Mouse (Mus musculus): Measurements from ENCODE around the gene Dpt. TPM values are rescaled to one million over a fixed set of nuclear protein-coding genes. Genes with fewer than 3 reads are reported as not detected.
"Not testable (repeated sequence)": the region's sequence is repeated elsewhere in the genome, so short reads cannot be mapped to it uniquely, and the experiment has no call there.

Dpt gene
- polyA plus RNA-seq, 1 experiment from 2014 or later, result not detected

DNA sequence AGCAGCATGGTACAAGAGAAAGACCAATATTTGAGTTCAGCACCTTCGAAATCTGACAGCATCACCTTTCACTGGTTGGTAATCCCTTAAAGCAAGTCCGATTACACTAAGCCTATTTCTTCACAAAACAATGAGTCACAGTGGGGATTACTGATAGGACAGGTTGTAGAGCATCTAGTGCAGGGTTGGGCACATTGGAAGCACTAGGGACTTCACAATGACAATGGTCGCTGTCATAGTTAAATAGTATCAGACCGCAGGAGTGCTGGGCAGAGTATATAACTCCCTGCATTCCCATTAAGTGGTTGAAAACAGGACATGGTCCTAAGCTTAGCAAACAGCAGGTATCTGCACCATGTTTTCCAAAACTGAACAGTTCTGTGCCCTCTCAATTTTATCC, 25.8 kb downstream of the Dpt start:
- Histone ChIP-seq H3K9me3 (no peaks in the 10 kb centered on the region), H3K4me2 (no peak overlapping the region)
- ATAC-seq (ENCODE audit: low FRiP score), result no peak

DNA sequence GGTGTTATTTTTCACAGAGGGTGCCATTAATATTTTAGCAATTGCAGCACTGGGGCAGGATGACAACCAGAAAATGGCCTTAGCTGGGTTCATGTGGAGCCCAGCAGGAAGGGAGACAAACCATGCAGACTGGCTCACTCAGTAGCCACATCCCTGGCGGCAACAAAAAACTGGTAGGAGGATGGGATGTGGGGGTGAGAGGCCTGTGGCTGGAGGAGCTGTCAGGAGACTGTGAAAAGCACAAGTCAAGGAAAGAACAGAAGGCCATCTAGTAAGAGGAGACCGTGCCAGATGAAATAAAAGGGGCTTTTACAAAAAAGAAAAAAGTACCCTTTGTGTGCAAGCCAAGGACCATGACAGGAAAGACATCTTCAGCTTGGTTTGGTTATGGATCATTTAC, 28.5 kb downstream of the Dpt start:
- H3K4me2 ChIP-seq, result no peak overlapping the region
- no peak overlapping the region for H3K4me3 ChIP-seq (replicated peaks)
- ATAC-seq (ENCODE audit: low FRiP score), result no peak
- H3K9me3 ChIP-seq, result no peaks in the 10 kb centered on the region
- no peak overlapping the region for H3K9ac ChIP-seq
- H3K27ac ChIP-seq, result no peak overlapping the region
- no peaks in the 10 kb centered on the region for H3K4me1 ChIP-seq
- WGBS, result 47% methylated on average over 2 of the region's 2 CpGs
- no peaks in the 10 kb centered on the region for H3K27me3 ChIP-seq
- H3K36me3 ChIP-seq (replicated peaks), result no peaks in the 10 kb centered on the region

More for the DNA sequence above, 25.8 kb downstream of the Dpt start:
- Histone ChIP-seq H3K4me1 (no peaks in the 10 kb centered on the region), H3K9ac (no peak overlapping the region), H3K36me3 (replicated peaks) (no peaks in the 10 kb centered on the region), H3K27ac (no peak overlapping the region), H3K27me3 (no peaks in the 10 kb centered on the region), H3K4me3 (replicated peaks) (no peak overlapping the region)
- WGBS, result 67% methylated on average over 4 of the region's 4 CpGs

DNA sequence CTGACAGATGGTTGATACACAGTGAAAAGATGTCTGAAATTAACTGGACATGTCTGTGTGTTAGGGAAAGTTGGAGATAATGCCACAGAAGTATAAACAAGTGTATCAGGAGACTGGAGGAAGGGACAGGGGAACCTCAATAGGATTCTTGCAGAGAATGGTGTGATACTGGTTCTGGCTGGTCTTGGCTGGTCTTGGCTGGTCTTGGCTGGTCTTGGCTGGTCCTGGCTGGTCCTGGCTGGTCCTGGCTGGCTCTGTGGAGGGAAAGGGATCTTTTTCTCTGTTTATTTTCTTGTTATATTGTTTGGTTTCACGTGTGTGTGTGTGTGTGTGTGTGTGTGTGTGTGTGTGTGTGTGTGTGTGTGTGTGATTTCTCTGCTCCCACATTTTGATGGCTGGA, 33.4 kb downstream of the Dpt start:
- no peak overlapping the region for H3K4me3 ChIP-seq (replicated peaks)
- H3K9me3 ChIP-seq, result no peaks in the 10 kb centered on the region
- H3K27me3 ChIP-seq, result no peaks in the 10 kb centered on the region
- H3K4me2 ChIP-seq, result no peak overlapping the region
- 100% methylated on average over 1 of the region's 1 CpGs for WGBS
- no peak for ATAC-seq (ENCODE audit: low FRiP score)
- no peaks in the 10 kb centered on the region for H3K4me1 ChIP-seq
- no peaks in the 10 kb centered on the region for H3K36me3 ChIP-seq (replicated peaks)
- no peak overlapping the region for H3K27ac ChIP-seq
- H3K9ac ChIP-seq, result no peak overlapping the region

DNA sequence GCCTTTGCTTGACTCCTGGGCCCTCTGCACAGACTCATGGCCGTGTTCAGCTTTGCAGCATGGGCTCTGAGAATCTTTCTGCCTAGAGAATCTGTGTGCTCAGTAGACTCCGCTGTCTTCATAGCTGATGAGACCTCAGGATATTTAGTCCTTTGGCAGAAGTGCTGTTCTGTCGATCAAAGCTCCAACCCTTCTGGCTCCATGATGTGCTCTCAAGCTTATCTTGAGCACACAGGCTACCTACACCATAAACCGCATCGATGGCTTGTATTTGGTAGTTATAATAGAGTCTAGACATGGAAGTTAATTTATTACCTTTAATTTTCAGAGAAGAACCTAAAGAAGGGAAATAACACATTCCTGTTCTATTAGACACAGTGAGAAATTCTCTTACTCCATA, 36.0 kb downstream of the Dpt start:
- H3K9ac ChIP-seq, result no peak overlapping the region
- H3K4me1 ChIP-seq, result no peaks in the 10 kb centered on the region
- 90% methylated on average over 5 of the region's 5 CpGs for WGBS
- no peaks in the 10 kb centered on the region for H3K36me3 ChIP-seq (replicated peaks)
- H3K4me3 ChIP-seq (replicated peaks), result no peak overlapping the region
- no peak overlapping the region for H3K4me2 ChIP-seq
- no peak overlapping the region for H3K27ac ChIP-seq
- no peaks in the 10 kb centered on the region for H3K27me3 ChIP-seq
- no peaks in the 10 kb centered on the region for H3K9me3 ChIP-seq
- ATAC-seq (ENCODE audit: low FRiP score), result no peak

DNA sequence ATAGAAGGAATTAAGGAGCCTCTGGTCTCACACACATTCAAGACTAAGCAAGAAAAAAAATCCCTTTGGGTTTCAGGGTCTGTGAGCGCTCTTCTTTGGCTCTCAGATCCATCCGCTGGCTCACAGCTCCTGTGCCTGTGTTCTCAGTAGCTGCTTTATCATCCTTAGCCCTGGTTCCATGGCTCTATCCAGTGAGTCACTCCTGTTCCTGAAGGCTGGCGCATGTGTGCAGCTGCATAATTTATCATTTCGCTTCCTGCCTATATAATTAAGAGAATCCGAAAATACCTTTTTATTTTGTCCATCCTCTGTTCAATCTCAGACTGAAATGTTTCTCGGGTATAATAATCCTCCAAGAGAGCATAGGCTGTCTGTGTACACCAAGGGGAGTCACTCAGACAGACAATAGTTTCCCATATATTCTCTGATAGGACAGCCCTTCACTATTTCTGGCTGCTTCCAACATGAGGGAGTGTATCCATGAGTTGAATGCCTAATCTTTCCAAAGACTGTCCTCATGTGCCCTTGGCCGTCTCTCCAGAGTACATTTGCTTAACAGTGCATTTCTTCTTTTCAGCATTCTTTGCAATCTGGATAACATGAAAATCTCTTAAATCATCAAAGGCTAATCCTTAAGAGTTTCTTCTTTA, 52.3 kb downstream of the Dpt start:
- Histone ChIP-seq H3K27ac (no peak overlapping the region), H3K4me2 (no peak overlapping the region), H3K4me1 (no peaks in the 10 kb centered on the region), H3K36me3 (replicated peaks) (no peaks in the 10 kb centered on the region), H3K27me3 (no peaks in the 10 kb centered on the region), H3K4me3 (replicated peaks) (no peak overlapping the region), H3K9me3 (no peaks in the 10 kb centered on the region), H3K9ac (no peak overlapping the region)
- WGBS, result 87% methylated on average over 7 of the region's 7 CpGs
- ATAC-seq (ENCODE audit: low FRiP score), result no peak

DNA sequence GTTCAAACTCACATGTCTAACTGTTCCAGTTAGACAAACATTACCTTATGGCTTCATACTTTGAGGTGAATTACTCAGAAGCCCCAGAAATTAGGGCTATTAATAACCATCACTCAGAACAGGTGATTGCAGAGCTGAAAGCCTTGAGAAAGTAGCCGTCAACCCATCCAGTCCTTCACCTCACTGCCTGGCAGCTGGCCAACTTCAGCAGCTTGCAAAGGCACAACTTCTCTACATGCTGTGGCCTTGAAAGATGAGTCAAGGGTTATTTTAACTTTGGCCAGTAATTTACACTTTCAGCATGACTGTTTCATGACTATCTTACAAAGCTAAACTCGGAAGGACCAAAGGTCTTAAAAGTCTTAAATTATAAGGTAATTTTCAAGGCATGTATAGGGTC, 59.3 kb downstream of the Dpt start:
- not testable (repeated sequence) for H3K27ac ChIP-seq; H3K4me2 ChIP-seq; H3K27me3 ChIP-seq; H3K4me1 ChIP-seq; H3K36me3 ChIP-seq (replicated peaks); H3K4me3 ChIP-seq (replicated peaks); H3K9ac ChIP-seq; ATAC-seq (ENCODE audit: low FRiP score); H3K9me3 ChIP-seq
- WGBS, result 88% methylated on average over 2 of the region's 2 CpGs

DNA sequence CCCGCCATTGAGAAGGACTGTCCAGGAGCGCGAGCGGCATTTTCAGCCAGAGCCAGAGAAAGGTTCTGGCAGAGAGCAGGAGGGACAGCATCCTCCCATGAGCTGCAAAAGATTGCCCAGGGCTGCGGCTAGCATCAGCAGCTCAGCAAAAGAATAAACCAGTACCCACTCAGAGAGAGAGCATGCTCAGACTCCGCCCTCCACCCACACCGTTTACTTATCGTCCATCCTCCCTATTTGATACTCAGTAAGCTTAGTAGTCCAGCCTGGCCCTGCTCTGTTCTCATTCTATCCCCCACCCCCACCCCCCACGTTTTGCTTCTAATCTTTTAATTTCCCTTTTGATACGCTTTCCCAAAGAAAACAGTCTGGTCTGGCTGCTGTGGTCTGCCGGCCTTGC, 63.5 kb downstream of the Dpt start:
- no peak overlapping the region for H3K9ac ChIP-seq
- no peak for ATAC-seq (ENCODE audit: low FRiP score)
- 80% methylated on average over 11 of the region's 11 CpGs for WGBS

DNA sequence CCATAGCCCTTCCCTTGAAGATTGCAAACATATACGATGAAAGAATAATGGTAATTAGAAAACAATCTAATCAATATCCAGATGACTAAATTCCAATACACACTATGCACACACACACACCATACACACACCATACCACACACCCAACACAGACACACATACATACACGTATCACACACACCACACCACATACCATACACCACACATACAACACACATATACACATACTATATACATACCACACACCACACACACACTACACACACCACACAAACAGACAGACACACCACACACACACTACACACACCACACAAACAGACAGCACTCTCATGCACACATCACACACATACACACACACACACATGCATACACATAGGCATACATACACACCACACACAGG, 64.3 kb downstream of the Dpt start:
- H3K9me3 ChIP-seq, result no peaks in the 10 kb centered on the region
- no peak overlapping the region for H3K9ac ChIP-seq
- no peak overlapping the region for H3K4me3 ChIP-seq (replicated peaks)
- no peak for ATAC-seq (ENCODE audit: low FRiP score)
- H3K36me3 ChIP-seq (replicated peaks), result no peaks in the 10 kb centered on the region
- no peak overlapping the region for H3K4me2 ChIP-seq
- no peak overlapping the region for H3K27ac ChIP-seq
- no peaks in the 10 kb centered on the region for H3K4me1 ChIP-seq
- 87% methylated on average over 2 of the region's 2 CpGs for WGBS
- no peaks in the 10 kb centered on the region for H3K27me3 ChIP-seq

More for the DNA sequence above, 63.5 kb downstream of the Dpt start:
- H3K9me3 ChIP-seq, result no peaks in the 10 kb centered on the region
- no peak overlapping the region for H3K27ac ChIP-seq
- H3K4me1 ChIP-seq, result no peaks in the 10 kb centered on the region
- no peak overlapping the region for H3K4me2 ChIP-seq
- no peak overlapping the region for H3K4me3 ChIP-seq (replicated peaks)
- no peaks in the 10 kb centered on the region for H3K27me3 ChIP-seq
- no peaks in the 10 kb centered on the region for H3K36me3 ChIP-seq (replicated peaks)

DNA sequence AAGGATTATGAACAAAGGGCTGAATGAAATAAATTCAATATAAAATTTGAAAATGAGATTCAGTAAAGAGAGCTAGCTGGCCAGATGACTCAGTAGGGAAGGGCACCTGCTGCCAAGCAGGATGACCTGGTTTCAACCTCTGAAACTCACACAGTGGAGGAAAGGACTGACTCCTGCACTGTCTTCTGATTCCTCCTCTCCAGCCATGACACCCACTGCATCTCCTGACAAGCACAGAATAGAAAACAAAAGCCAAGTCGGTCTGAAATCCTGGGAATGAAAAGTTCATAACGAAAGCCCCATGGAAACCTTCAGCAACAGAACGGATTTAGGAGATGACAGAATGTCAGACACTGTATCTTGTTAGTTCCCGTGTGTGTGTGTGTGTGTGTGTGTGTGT, 65.1 kb downstream of the Dpt start:
- ATAC-seq (ENCODE audit: low FRiP score), result no peak
- Histone ChIP-seq H3K9me3 (no peaks in the 10 kb centered on the region), H3K4me2 (no peak overlapping the region), H3K4me1 (no peaks in the 10 kb centered on the region), H3K36me3 (replicated peaks) (no peaks in the 10 kb centered on the region), H3K27me3 (no peaks in the 10 kb centered on the region), H3K27ac (no peak overlapping the region), H3K4me3 (replicated peaks) (no peak overlapping the region), H3K9ac (no peak overlapping the region)
- WGBS, result 76% methylated on average over 4 of the region's 4 CpGs

DNA sequence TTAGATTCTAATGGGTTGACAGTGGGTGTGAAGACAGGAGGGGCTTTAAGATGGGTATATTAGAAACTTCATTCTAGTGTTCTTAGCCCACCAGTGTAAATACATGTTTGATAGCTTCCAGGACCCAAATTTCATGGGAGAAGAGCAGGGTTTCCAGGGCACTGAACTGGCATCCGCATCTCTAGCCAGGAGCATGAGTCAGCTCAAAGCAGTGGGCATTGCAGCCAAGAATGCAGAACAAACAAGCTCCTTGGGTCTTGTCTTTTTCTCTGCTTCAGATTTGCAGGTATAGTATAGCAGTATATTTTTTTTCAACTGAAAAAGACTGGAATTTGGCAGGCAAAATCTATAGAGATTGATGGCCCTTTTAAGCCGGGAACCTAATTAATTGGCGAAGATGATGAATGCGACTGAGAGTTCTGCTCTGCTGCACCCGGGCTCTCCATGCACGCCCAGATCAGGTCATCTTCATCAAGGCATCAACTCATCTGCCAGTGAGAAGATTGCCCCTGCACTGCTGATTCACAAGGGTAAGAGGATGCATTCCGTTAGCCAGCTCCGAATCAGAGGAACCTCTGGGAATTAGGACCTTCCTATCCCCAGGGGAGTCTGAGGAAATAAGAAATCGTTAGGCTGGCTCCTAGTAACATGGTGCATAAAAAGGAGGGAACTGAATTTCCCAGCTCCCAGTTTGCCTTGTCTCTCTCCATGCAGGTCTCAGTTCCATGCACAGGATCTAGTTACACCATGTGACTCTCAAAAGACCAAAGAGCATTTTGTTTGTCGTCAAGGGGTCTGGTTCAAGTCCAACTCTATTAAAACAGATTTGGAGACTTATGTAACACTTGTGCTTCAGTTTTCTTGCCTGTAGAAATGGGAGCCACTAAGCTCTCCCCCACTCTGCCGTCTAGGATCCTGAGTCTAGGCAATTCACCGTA, 66.8 kb downstream of the Dpt start:
- no peaks in the 10 kb centered on the region for H3K9me3 ChIP-seq
- H3K36me3 ChIP-seq (replicated peaks), result no peaks in the 10 kb centered on the region
- no peak overlapping the region for H3K4me3 ChIP-seq (replicated peaks)
- no peaks in the 10 kb centered on the region for H3K27me3 ChIP-seq
- no peak overlapping the region for H3K27ac ChIP-seq
- ATAC-seq (ENCODE audit: low FRiP score), result no peak
- H3K9ac ChIP-seq, result no peak overlapping the region
- no peaks in the 10 kb centered on the region for H3K4me1 ChIP-seq
- 74% methylated on average over 12 of the region's 12 CpGs for WGBS
- no peak overlapping the region for H3K4me2 ChIP-seq

DNA sequence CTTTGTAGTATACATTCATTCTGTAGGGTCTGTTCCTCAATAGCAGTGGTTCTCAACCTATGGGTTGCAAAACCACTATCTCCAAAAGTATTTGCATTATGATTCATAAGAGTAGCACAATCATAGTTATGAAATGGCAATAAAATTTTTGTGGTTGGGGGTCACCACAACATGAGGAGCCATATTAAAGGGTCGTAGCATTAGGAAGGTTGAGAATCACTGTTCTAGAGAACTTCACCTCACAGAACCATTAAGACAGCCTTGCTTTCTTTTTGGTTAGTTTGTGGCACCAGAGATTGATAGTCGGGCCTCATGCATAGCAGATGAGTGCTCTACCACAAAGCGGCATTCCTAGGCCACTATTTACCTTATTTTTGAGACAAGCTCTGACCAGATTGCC, 68.2 kb downstream of the Dpt start:
- Histone ChIP-seq H3K4me1 (no peaks in the 10 kb centered on the region), H3K4me3 (replicated peaks) (no peak overlapping the region), H3K9ac (no peak overlapping the region), H3K9me3 (no peaks in the 10 kb centered on the region), H3K27ac (no peak overlapping the region), H3K4me2 (no peak overlapping the region), H3K36me3 (replicated peaks) (no peaks in the 10 kb centered on the region), H3K27me3 (no peaks in the 10 kb centered on the region)
- WGBS, result 93% methylated on average over 3 of the region's 3 CpGs
- no peak for ATAC-seq (ENCODE audit: low FRiP score)

DNA sequence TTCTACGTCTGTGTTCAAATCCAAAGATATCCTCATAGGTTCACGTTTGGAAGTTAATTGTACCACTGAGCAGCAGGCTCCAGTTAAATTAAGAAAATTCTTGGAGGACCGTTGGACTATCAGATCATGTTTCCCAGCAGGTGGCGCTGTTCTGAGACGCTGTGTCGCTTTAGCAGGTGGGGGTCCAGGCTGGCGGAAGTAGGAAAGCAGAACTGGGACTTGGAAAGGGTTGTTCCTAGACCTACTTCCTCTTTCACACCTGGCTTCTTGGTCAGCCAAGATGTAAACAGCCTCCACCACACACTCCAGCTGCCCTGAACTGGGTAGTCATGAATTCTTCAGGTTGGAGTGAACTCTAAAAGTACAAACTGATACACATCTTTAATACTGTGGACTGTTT, 74.2 kb downstream of the Dpt start:
- H3K9me3 ChIP-seq, result no peaks in the 10 kb centered on the region
- no peak for ATAC-seq (ENCODE audit: low FRiP score)
- no peak overlapping the region for H3K27ac ChIP-seq
- no peak overlapping the region for H3K4me2 ChIP-seq
- no peaks in the 10 kb centered on the region for H3K27me3 ChIP-seq
- H3K4me1 ChIP-seq, result no peaks in the 10 kb centered on the region
- no peak overlapping the region for H3K4me3 ChIP-seq (replicated peaks)
- H3K9ac ChIP-seq, result no peak overlapping the region
- no peaks in the 10 kb centered on the region for H3K36me3 ChIP-seq (replicated peaks)
- 57% methylated on average over 7 of the region's 7 CpGs for WGBS

Data from forebrain, embryonic 12.5 days (tissue).